Mouse (Mus musculus): Measurements from ENCODE around the gene Spib. TPM values are rescaled to one million over a fixed set of nuclear protein-coding genes. Genes with fewer than 3 reads are reported as not detected.

The Spib gene
- 0.11 and 0.19 TPM in 2 replicates for polyA plus RNA-seq (2012; rRNA removed)

- TF ChIP-seq CTCF (IDR thresholded peaks at IDR 0.05; ENCODE audit: borderline replicate concordance, extremely low read depth, insufficient read depth, insufficient read length) (no peak), POLR2A (IDR thresholded peaks at IDR 0.05; ENCODE audit: borderline replicate concordance, extremely low read depth, insufficient read depth, insufficient read length, poor library complexity, severe bottlenecking) (no peak)
- no peak for DNase-seq (ENCODE audit: low read depth)
Observed at GRCm38 (mm10) chr7:44531946-44532732, at the start of gene Spib. Gene Spib, minus strand, starts transcription at chr7:44532071.

DNA sequence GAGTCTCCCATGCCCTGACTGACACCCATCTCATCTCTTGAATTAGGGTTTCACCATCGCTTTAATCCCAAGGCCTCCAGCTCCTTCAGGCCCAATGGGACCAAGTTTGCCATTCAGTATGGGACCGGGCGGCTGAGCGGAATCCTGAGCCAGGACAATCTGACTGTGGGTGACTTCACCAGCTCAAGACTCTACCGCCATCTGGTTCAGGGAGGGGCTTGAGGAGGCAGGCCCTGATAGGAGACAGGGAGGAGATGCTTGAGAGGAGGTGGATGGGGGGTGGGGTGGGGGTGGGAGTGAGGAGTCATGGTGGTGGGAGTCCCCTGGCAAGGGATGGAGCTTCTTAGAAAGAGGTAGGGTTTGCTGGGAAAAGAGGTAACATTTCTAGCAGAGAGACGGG lies 49.8 kb upstream of the Spib start:
- TF ChIP-seq CTCF (IDR thresholded peaks at IDR 0.05; ENCODE audit: borderline replicate concordance, extremely low read depth, insufficient read depth, insufficient read length) (no peak), POLR2A (IDR thresholded peaks at IDR 0.05; ENCODE audit: borderline replicate concordance, extremely low read depth, insufficient read depth, insufficient read length, poor library complexity, severe bottlenecking) (no peak)
- no peak for DNase-seq (ENCODE audit: low read depth)

GRCm38 (mm10) chr7:44576333-44576844 lies 44.5 kb upstream of the Spib start:
- no peak for DNase-seq (ENCODE audit: low read depth)
- TF ChIP-seq POLR2A (IDR thresholded peaks at IDR 0.05; ENCODE audit: borderline replicate concordance, extremely low read depth, insufficient read depth, insufficient read length, poor library complexity, severe bottlenecking) (no peak), CTCF (IDR thresholded peaks at IDR 0.05; ENCODE audit: borderline replicate concordance, extremely low read depth, insufficient read depth, insufficient read length) (no peak)

- no peak for DNase-seq (ENCODE audit: low read depth)
- TF ChIP-seq CTCF (IDR thresholded peaks at IDR 0.05; ENCODE audit: borderline replicate concordance, extremely low read depth, insufficient read depth, insufficient read length) (no peak), POLR2A (IDR thresholded peaks at IDR 0.05; ENCODE audit: borderline replicate concordance, extremely low read depth, insufficient read depth, insufficient read length, poor library complexity, severe bottlenecking) (no peak)
Observed at GRCm38 (mm10) chr7:44572956-44573484, 41.1 kb upstream of the Spib start.

DNA sequence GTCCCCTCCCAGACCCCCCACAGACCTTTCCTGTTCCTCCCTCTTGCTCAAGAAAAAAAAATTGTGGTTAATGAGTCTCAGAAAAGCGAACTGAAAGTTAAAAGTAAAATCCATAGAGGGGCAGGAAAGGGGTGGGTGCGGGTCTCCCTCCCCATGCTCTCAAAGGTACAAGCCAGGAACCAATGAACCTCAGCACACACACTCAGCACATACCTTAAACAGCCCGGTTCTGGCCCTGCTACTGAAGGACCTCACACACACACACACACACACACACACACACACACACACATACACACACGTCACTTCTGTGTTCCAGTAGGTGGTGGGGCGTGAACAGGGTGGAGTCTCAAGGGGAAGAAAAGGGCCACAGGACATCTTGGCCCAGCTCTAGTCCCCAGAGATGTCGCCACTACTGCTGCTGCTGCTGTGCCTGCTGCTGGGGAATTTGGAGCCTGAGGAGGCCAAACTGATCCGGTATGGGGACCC lies 40.4 kb upstream of the Spib start, which contains the start of gene Napsa:
Napsa (plus strand) TSS at position 168 of the 489 bp plus-strand sequence.
- TF ChIP-seq POLR2A (IDR thresholded peaks at IDR 0.05; ENCODE audit: borderline replicate concordance, extremely low read depth, insufficient read depth, insufficient read length, poor library complexity, severe bottlenecking), result no peak
- TF ChIP-seq CTCF (IDR thresholded peaks at IDR 0.05; ENCODE audit: borderline replicate concordance, extremely low read depth, insufficient read depth, insufficient read length), result no peak
- no peak for DNase-seq (ENCODE audit: low read depth)

DNA sequence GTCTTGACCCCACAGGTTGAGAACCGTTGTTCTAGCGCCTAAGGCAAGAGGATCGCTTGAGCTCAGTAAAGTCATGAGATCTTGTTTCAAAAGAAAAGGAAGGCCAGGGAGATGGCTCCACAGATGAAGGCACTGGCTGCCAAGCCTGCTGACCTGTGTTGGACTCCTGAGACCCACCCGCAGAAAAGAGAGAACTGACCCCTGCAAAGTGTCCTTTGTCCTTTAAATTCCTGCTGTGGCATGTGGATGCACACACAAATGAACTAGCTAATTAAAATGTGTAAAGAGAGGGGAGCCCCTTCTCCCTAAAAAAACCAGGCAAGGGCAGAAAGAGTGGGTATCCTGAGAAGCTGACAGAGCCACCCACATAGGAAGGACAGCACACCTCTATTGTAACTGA lies 39.9 kb upstream of the Spib start:
- no peak for DNase-seq (ENCODE audit: low read depth)
- no peak for TF ChIP-seq POLR2A (IDR thresholded peaks at IDR 0.05; ENCODE audit: borderline replicate concordance, extremely low read depth, insufficient read depth, insufficient read length, poor library complexity, severe bottlenecking)
- no peak for TF ChIP-seq CTCF (IDR thresholded peaks at IDR 0.05; ENCODE audit: borderline replicate concordance, extremely low read depth, insufficient read depth, insufficient read length)

DNA sequence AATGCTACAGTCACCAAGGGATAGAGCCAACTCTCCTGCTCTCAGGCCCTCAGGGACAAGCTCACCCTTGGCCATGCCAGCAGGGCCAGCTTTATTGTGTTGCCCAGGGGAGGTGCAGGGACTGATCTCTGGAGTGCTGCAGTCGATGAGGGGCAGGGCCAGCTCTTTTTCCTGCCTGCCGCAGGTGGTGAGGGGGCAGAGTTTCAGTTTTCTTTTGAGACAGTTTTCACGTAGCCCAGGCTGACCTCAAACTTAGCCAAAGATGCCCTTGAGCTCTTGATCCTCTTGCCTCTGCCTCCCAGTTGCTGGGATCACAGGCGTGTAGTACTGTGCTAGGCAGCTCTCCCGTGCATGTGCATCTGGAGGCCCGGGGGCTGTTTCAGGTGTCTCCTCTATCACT lies 39.1 kb upstream of the Spib start:
- no peak for DNase-seq (ENCODE audit: low read depth)

DNA sequence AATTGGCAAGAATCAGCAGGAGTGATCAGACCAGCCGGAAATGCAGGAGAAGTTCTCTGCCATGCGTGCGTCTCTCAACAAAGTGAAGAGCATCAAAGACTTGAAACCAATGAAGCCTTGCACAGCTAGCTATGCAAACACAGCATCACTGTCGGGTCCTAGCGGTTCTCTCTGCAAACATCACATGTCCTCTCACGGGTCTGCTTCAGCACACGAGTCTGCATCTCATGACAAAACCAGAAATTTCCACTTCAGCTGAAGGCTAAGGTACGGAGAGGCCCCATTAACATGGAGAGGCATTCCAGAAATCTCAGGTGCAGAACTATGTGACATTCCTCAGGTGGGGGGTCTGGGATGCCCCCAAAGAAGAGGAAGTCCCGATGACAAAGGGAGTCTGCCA lies 36.9 kb upstream of the Spib start:
- TF ChIP-seq CTCF (IDR thresholded peaks at IDR 0.05; ENCODE audit: borderline replicate concordance, extremely low read depth, insufficient read depth, insufficient read length), result no peak
- no peak for TF ChIP-seq POLR2A (IDR thresholded peaks at IDR 0.05; ENCODE audit: borderline replicate concordance, extremely low read depth, insufficient read depth, insufficient read length, poor library complexity, severe bottlenecking)
- DNase-seq (ENCODE audit: low read depth), result no peak

More for the DNA sequence above, 39.1 kb upstream of the Spib start:
- TF ChIP-seq POLR2A (IDR thresholded peaks at IDR 0.05; ENCODE audit: borderline replicate concordance, extremely low read depth, insufficient read depth, insufficient read length, poor library complexity, severe bottlenecking), result no peak
- no peak for TF ChIP-seq CTCF (IDR thresholded peaks at IDR 0.05; ENCODE audit: borderline replicate concordance, extremely low read depth, insufficient read depth, insufficient read length)

GRCm38 (mm10) chr7:44565414-44565813 lies 33.5 kb upstream of the Spib start:
- no peak for TF ChIP-seq POLR2A (IDR thresholded peaks at IDR 0.05; ENCODE audit: borderline replicate concordance, extremely low read depth, insufficient read depth, insufficient read length, poor library complexity, severe bottlenecking)
- no peak for TF ChIP-seq CTCF (IDR thresholded peaks at IDR 0.05; ENCODE audit: borderline replicate concordance, extremely low read depth, insufficient read depth, insufficient read length)
- no peak for DNase-seq (ENCODE audit: low read depth)

DNA sequence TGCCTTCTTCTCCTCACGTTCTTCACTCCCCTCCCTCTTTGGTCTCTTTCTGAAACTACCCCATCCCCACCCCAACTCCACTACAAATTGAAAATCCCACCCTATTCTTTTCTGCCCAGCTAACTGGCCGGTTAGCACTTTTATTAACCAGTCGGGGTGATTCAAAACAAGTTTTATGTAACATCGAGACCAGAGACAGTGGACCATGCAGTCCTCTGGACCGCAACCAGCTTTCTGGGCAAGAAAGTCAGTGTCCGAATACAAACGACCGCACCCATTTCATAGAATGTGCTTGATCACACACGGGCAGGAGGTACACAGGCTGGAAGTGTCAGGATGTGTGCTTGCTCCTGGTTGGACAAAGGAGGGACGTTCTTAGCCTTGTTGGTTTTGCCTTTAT lies 32.6 kb upstream of the Spib start:
- no peak for DNase-seq (ENCODE audit: low read depth)
- no peak for TF ChIP-seq CTCF (IDR thresholded peaks at IDR 0.05; ENCODE audit: borderline replicate concordance, extremely low read depth, insufficient read depth, insufficient read length)
- no peak for TF ChIP-seq POLR2A (IDR thresholded peaks at IDR 0.05; ENCODE audit: borderline replicate concordance, extremely low read depth, insufficient read depth, insufficient read length, poor library complexity, severe bottlenecking)

DNA sequence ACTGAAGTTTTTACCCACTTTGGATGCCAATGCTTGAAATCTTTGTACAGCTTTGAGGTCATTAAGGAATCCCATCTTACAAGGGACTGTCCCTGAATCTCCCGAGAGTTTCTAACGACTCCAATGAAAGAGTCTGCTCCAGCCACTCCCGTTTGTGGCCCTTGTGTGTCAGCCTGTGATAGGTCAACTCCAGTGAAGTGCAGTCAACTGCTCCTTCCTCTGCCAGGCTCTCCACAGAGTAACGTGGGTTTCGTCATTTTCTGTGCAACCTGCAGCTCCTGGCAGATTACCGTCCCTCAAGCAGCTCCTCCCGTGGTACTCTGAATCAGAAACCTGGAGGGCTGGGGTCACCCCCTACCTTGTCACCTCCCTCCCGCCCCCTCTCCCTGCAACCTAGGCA lies 31.4 kb upstream of the Spib start:
- no peak for DNase-seq (ENCODE audit: low read depth)
- TF ChIP-seq CTCF (IDR thresholded peaks at IDR 0.05; ENCODE audit: borderline replicate concordance, extremely low read depth, insufficient read depth, insufficient read length) (no peak), POLR2A (IDR thresholded peaks at IDR 0.05; ENCODE audit: borderline replicate concordance, extremely low read depth, insufficient read depth, insufficient read length, poor library complexity, severe bottlenecking) (no peak)
